Mouse (Mus musculus) testis, adult 2 months (tissue): ENCODE data around the gene Emc7. TPM values are rescaled to one million over a fixed set of nuclear protein-coding genes. Genes with fewer than 3 reads are reported as not detected.

Source experiments
- H3K27ac ChIP-seq: fragments of 200-500 bp; 2 replicates; pipeline ENCODE4 v1.5.1; 2012; ENCODE audit warnings: low read depth, low read length; ENCODE audit not compliant: control insufficient read depth, insufficient read depth
- H3K27me3 ChIP-seq: fragments of 200-500 bp; 2 replicates; pipeline ENCODE4 v1.6.1; 2012; ENCODE audit warnings: mild to moderate bottlenecking, low read length, moderate library complexity; ENCODE audit not compliant: control insufficient read depth, insufficient read depth
- H3K36me3 ChIP-seq: fragments of 200-500 bp; 2 replicates; pipeline ENCODE4 v1.6.1; 2012; ENCODE audit warnings: mild to moderate bottlenecking, low read length; ENCODE audit not compliant: control insufficient read depth, insufficient read depth
- H3K4me1 ChIP-seq: fragments of 200-500 bp; 2 replicates; pipeline ENCODE4 v1.6.1; 2012; ENCODE audit warnings: low read length; ENCODE audit not compliant: control insufficient read depth, insufficient read depth
- H3K4me3 ChIP-seq: fragments of 200-500 bp; 2 replicates; pipeline ENCODE4 v1.5.1; 2012; ENCODE audit warnings: low read depth, mild to moderate bottlenecking, low read length, moderate library complexity, mixed read lengths; ENCODE audit not compliant: control insufficient read depth
- CTCF ChIP-seq: fragments of 200-500 bp; IDR thresholded peaks from 2 replicates; pipeline ENCODE4 v1.5.1; 2012; ENCODE audit warnings: low read depth, mild to moderate bottlenecking, inconsistent platforms, low read length, moderate library complexity; ENCODE audit not compliant: control insufficient read depth, insufficient read depth, insufficient replicate concordance
- POLR2A ChIP-seq: fragments of 200-500 bp; IDR thresholded peaks from 2 replicates; pipeline ENCODE4 v1.6.1; 2012; ENCODE audit warnings: low read depth, mild to moderate bottlenecking, inconsistent platforms, low read length, moderate library complexity; ENCODE audit not compliant: control insufficient read depth
- polyA plus RNA-seq: library from polyadenylated mRNA; depleted of rRNA; stranded (reverse); fragments of >200 nt; gene quantifications from 2 replicates; pipeline ENCODE4 v1.2.3, GENCODE M21; 2012; rRNA removed

Emc7 gene
- polyA plus RNA-seq, 1 experiment: 10.6 TPM

DNA sequence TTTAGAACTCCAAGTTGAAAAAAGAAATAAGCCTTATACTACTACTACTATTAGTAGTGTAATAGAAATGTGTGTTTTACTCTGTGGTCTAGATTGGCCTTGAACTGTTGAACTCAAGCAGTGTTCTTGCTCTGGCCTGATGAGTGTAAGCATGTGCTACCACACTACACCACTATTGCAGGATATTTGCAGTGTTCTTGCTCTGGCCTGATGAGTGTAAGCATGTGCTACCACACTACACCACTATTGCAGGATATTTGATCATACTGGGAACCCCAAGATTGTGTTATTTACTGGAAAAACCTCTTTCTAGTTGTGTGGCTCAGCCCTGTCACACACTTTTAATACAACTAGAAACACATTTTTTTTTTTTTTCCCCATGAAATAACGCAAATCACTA lies 52.6 kb downstream of the Emc7 start:
- Histone ChIP-seq H3K4me1 (no peaks in the 10 kb centered on the region), H3K36me3 (no peaks in the 10 kb centered on the region), H3K27me3 (no peaks in the 10 kb centered on the region), H3K27ac (no peak overlapping the region), H3K4me3 (no peak overlapping the region)
- no peak for TF ChIP-seq POLR2A
- no peak for TF ChIP-seq CTCF

DNA sequence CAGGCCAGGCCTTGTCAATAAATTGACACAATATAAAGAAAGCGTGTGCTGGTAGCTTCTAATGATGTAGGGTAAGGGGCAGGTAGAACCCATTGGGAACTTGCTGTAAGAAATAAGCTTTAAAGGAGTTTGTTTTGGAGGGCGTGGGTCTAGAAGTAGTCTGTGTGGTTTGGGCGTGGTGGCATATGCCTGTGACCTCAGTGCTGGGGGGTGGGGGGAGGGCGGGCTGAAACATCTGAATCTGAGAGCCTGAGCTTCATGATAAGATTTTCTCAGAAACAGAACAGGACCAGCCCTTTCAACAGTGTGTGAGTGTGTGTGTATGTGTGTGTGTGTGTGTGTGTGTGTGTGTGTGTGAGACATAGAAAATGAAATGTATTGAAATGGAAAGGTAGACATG lies 55.3 kb downstream of the Emc7 start:
- Histone ChIP-seq H3K4me1 (no peaks in the 10 kb centered on the region), H3K27ac (no peak overlapping the region)
- no peak for TF ChIP-seq CTCF
- no peak for TF ChIP-seq POLR2A

DNA sequence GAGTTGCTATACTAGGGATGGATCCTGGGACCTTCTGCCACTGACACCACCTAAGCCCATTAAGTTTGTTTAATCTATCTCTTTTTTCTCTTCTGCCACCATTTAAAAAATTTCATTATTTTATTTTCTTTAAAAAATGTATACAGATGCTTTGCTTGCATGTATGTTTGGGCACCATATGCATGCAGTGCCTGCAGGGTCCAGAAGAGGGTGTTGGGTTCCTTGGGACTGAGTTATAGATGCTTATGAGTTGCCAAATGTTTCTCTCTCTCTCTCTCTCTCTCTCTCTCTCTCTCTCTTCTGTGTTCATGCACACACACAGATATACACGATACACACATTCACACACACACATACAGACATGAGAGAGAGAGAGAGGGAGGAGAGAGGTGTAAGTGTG lies 58.2 kb downstream of the Emc7 start:
- H3K4me1 ChIP-seq: no peaks in the 10 kb centered on the region
- TF ChIP-seq CTCF (no peak), POLR2A (no peak)

More for the DNA sequence above, 55.3 kb downstream of the Emc7 start:
- Histone ChIP-seq H3K27me3 (no peaks in the 10 kb centered on the region), H3K4me3 (no peak overlapping the region), H3K36me3 (no peaks in the 10 kb centered on the region)

DNA sequence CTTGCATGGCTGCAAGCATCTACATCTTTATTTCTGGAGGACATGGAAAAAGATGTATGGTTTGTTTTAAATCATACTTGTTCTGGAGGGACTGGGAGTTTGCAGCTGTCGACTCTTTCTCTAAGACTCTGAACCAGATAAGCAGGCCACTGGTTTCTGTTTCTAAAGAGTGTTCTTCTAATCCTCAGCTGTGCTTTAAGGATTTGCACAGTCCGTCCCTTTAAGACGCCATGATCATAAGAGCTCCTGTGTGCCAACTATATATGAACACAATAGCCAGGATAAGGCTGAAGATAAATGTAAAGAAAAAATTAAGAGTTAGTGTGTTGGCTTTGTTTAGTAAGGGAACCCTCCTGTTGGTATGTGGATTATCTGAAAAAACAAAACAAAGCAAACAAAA lies 61.9 kb downstream of the Emc7 start:
- TF ChIP-seq CTCF (no peak), POLR2A (no peak)
- Histone ChIP-seq H3K4me1 (no peaks in the 10 kb centered on the region), H3K27ac (no peak overlapping the region), H3K27me3 (no peaks in the 10 kb centered on the region), H3K36me3 (no peaks in the 10 kb centered on the region), H3K4me3 (no peak overlapping the region)

More for the DNA sequence above, 58.2 kb downstream of the Emc7 start:
- no peaks in the 10 kb centered on the region for H3K27me3 ChIP-seq
- H3K4me3 ChIP-seq: no peak overlapping the region
- H3K27ac ChIP-seq: no peak overlapping the region
- H3K36me3 ChIP-seq: no peaks in the 10 kb centered on the region

- H3K27ac ChIP-seq: no peak overlapping the region
- H3K4me3 ChIP-seq: no peak overlapping the region
- no peaks in the 10 kb centered on the region for H3K27me3 ChIP-seq
- H3K4me1 ChIP-seq: no peaks in the 10 kb centered on the region
- no peaks in the 10 kb centered on the region for H3K36me3 ChIP-seq
- no peak for TF ChIP-seq CTCF
- no peak for TF ChIP-seq POLR2A
These were observed 62.4 kb downstream of the Emc7 start for GRCm38 (mm10) chr2:112517218-112517617.

- Histone ChIP-seq H3K27ac (no peak overlapping the region), H3K4me1 (no peaks in the 10 kb centered on the region), H3K4me3 (no peak overlapping the region), H3K27me3 (no peaks in the 10 kb centered on the region), H3K36me3 (no peaks in the 10 kb centered on the region)
- TF ChIP-seq POLR2A (no peak), CTCF (no peak)
These were observed 63.7 kb downstream of the Emc7 start for GRCm38 (mm10) chr2:112518541-112518940.

GRCm38 (mm10) chr2:112520526-112521482 lies 66.0 kb downstream of the Emc7 start:
- no peaks in the 10 kb centered on the region for H3K36me3 ChIP-seq
- no peak overlapping the region for H3K4me3 ChIP-seq
- no peak for TF ChIP-seq POLR2A
- H3K4me1 ChIP-seq: no peaks in the 10 kb centered on the region
- no peak overlapping the region for H3K27ac ChIP-seq
- no peaks in the 10 kb centered on the region for H3K27me3 ChIP-seq

Other genes with a start within 250 kb of the Emc7 start
- 74.6 and 88.6 TPM in 2 replicates for gene Lpcat4, start 215.5 kb upstream of the Emc7 start, polyA plus RNA-seq
- 22.6 and 23.7 TPM in 2 replicates for gene Nutm1, start 195.7 kb upstream of the Emc7 start, polyA plus RNA-seq
- gene Nop10, start 193.1 kb upstream of the Emc7 start, polyA plus RNA-seq: 108 and 121 TPM in 2 replicates
- 28.8 and 34.1 TPM in 2 replicates for gene Slc12a6, start 189.2 kb upstream of the Emc7 start, polyA plus RNA-seq
- not detected in 2 replicates for gene Gm21985, start 188.7 kb upstream of the Emc7 start, polyA plus RNA-seq
- gene Emc4, start 87.0 kb upstream of the Emc7 start, polyA plus RNA-seq: 105 and 118 TPM in 2 replicates
- gene Katnbl1, start 75.8 kb upstream of the Emc7 start, polyA plus RNA-seq: 0.78 and 1.1 TPM in 2 replicates
- 0.18 TPM in 1 of 2 replicates, not detected in the other for gene Chrm5, start 25.8 kb downstream of the Emc7 start, polyA plus RNA-seq
- 145 and 155 TPM in 2 replicates for gene Aven, start 38.0 kb downstream of the Emc7 start, polyA plus RNA-seq